8 mouse cellular contexts compared by ENCODE assay signal in genomic region chr11:5151247-5151630, GRCm38 (mm10). TPM values are rescaled to one million over a fixed set of nuclear protein-coding genes. Genes with fewer than 3 reads are reported as not detected.
DNase-seq lines count a peak whose midpoint lies in the region; ATAC-seq lines count a peak whose summit lies in the region.

No protein-coding gene starts in this region.

- DNase-seq in heart, embryonic 10.5 days (ENCODE audit: low spot score): no peak
- DNase-seq in heart, postnatal 14 days: no peak
- DNase-seq in MN1 (ENCODE audit: low spot score): peak; percentile 53
- no peak for DNase-seq in ovary, postnatal 36 days (ENCODE audit: low spot score)
- no peak for DNase-seq in adrenal gland, postnatal 25 days

- H3K9me3 ChIP-seq in heart, embryonic 10.5 days: no peaks in the 10 kb centered on the region
- H3K9me3 ChIP-seq in hindbrain, embryonic 16.5 days (ENCODE audit: control insufficient read depth, low read length): no peaks in the 10 kb centered on the region
- H3K9me3 ChIP-seq in liver, embryonic 16.5 days (replicated peaks; ENCODE audit: control insufficient read depth, low read length): no peaks in the 10 kb centered on the region

- peak overlapping the region; percentile 80; the same call in 1 of the 2 replicates for H3K9ac ChIP-seq in hindbrain, embryonic 16.5 days (ENCODE audit: low read depth, low read length)
- H3K9ac ChIP-seq in liver, embryonic 16.5 days (ENCODE audit: low read depth, low read length): no peak overlapping the region

- 44% methylated on average over 4 of the region's 4 CpGs for WGBS in heart, embryonic 10.5 days
- WGBS in hindbrain, embryonic 16.5 days: 12% methylated on average over 4 of the region's 4 CpGs
- 15% methylated on average over 4 of the region's 4 CpGs for WGBS in liver, embryonic 16.5 days (ENCODE audit: insufficient replicate concordance)

- peak overlapping the region; percentile 76 for H3K4me3 ChIP-seq in heart, embryonic 10.5 days
- peak overlapping the region; percentile 59 for H3K4me3 ChIP-seq in hindbrain, embryonic 16.5 days (ENCODE audit: low read length)
- peak overlapping the region; percentile 51; the same call in 1 of the 2 replicates for H3K4me3 ChIP-seq in liver, embryonic 16.5 days (ENCODE audit: low read depth, low read length)

- peaks cover 33% of the 10 kb centered on the region for H3K27me3 ChIP-seq in heart, embryonic 10.5 days (ENCODE audit: insufficient read depth, poor library complexity, severe bottlenecking)
- no peaks in the 10 kb centered on the region for H3K27me3 ChIP-seq in hindbrain, embryonic 16.5 days (replicated peaks; ENCODE audit: control insufficient read depth, insufficient read depth, low read length)
- H3K27me3 ChIP-seq in liver, embryonic 16.5 days (ENCODE audit: control insufficient read depth, insufficient read depth, low read depth, low read length): peaks cover 24% of the 10 kb centered on the region

- H3K36me3 ChIP-seq in heart, embryonic 10.5 days: no peaks in the 10 kb centered on the region
- no peaks in the 10 kb centered on the region for H3K36me3 ChIP-seq in hindbrain, embryonic 16.5 days (ENCODE audit: control insufficient read depth, insufficient read depth, low read length)
- H3K36me3 ChIP-seq in liver, embryonic 16.5 days (ENCODE audit: control insufficient read depth, insufficient read depth): no peaks in the 10 kb centered on the region

- H3K27ac ChIP-seq in heart, embryonic 10.5 days: peak overlapping the region; percentile 89; the same call in 1 of the 2 replicates
- H3K27ac ChIP-seq in hindbrain, embryonic 16.5 days (ENCODE audit: low read depth, low read length): no peak overlapping the region
- H3K27ac ChIP-seq in liver, embryonic 16.5 days (ENCODE audit: low read length): no peak overlapping the region

- H3K4me1 ChIP-seq in heart, embryonic 10.5 days: peaks cover 52% of the 10 kb centered on the region
- H3K4me1 ChIP-seq in hindbrain, embryonic 16.5 days (ENCODE audit: control insufficient read depth, insufficient read depth, low read depth, low read length): peaks cover 16% of the 10 kb centered on the region
- H3K4me1 ChIP-seq in liver, embryonic 16.5 days (ENCODE audit: control insufficient read depth, low read depth, low read length): peaks cover 11% of the 10 kb centered on the region; the same call in 1 of the 2 replicates

- peak overlapping the region; percentile 97 for H3K4me2 ChIP-seq in hindbrain, embryonic 16.5 days (ENCODE audit: low read length)
- H3K4me2 ChIP-seq in liver, embryonic 16.5 days (ENCODE audit: low read depth, low read length): peak overlapping the region; percentile 72

- no peak for ATAC-seq in hindbrain, embryonic 16.5 days
- no peak for ATAC-seq in liver, embryonic 16.5 days (ENCODE audit: low read depth)
- ATAC-seq in erythroblast, adult 5-6 weeks (replicated peaks; ENCODE audit: low FRiP score, poor library complexity, severe bottlenecking): no peak

- intact Hi-C loops in heart, postnatal 14 days (cut with DNase I): no loop called here

RNA-seq across cellular contexts. Expression of gene Emid1, which starts 0.8 kb away (rescaled TPM):
- polyA plus RNA-seq in heart, embryonic 10.5 days (2016; fragmentation: Nextera tagmentation; extraction: Ambion mirVana): 11.8 and 14.6 TPM in 2 replicates
- total RNA-seq in heart, postnatal 14 days (2021): 1 to 10 TPM; 4.1 to 4.6 TPM
- polyA plus RNA-seq in hindbrain, embryonic 16.5 days (2015; fragmentation: Nextera tagmentation; extraction: Ambion mirVana): 15.8 and 18.2 TPM in 2 replicates
- polyA plus RNA-seq in liver, embryonic 16.5 days (2015; fragmentation: Nextera tagmentation; extraction: Ambion mirVana): 2.8 and 3.1 TPM in 2 replicates
- total RNA-seq in erythroblast, adult 5-6 weeks (2015; ENCODE audit: low replicate concordance): 1.0 TPM in 1 of 2 replicates, not detected in the other
- 0.26 and 0.42 TPM in 2 replicates for total RNA-seq in erythroblast, adult 5-6 weeks (2017; ENCODE audit: low replicate concordance)
- 5.9 and 9.4 TPM in 2 replicates for total RNA-seq in adrenal gland, postnatal 25 days (2021)

RNA-seq across cellular contexts. Expression of gene Ewsr1, which starts 52.2 kb away (rescaled TPM):
- 569 and 680 TPM in 2 replicates for polyA plus RNA-seq in heart, embryonic 10.5 days (2016; fragmentation: Nextera tagmentation; extraction: Ambion mirVana)
- total RNA-seq in heart, postnatal 14 days (2021): 100 to 1,000 TPM; 119 to 131 TPM
- polyA plus RNA-seq in hindbrain, embryonic 16.5 days (2015; fragmentation: Nextera tagmentation; extraction: Ambion mirVana): 520 and 571 TPM in 2 replicates
- polyA plus RNA-seq in liver, embryonic 16.5 days (2015; fragmentation: Nextera tagmentation; extraction: Ambion mirVana): 232 and 241 TPM in 2 replicates
- 139 and 186 TPM in 2 replicates for total RNA-seq in erythroblast, adult 5-6 weeks (2015; ENCODE audit: low replicate concordance)
- 453 and 581 TPM in 2 replicates for total RNA-seq in erythroblast, adult 5-6 weeks (2017; ENCODE audit: low replicate concordance)
- total RNA-seq in adrenal gland, postnatal 25 days (2021): 361 and 374 TPM in 2 replicates

RNA-seq across cellular contexts. Expression of gene Rhbdd3, which starts 52.5 kb away (rescaled TPM):
- polyA plus RNA-seq in heart, embryonic 10.5 days (2016; fragmentation: Nextera tagmentation; extraction: Ambion mirVana): 34.2 and 35.0 TPM in 2 replicates
- total RNA-seq in heart, postnatal 14 days (2021): 10 to 100 TPM; 18.7 to 20.5 TPM
- polyA plus RNA-seq in hindbrain, embryonic 16.5 days (2015; fragmentation: Nextera tagmentation; extraction: Ambion mirVana): 43.3 and 45.0 TPM in 2 replicates
- 11.1 TPM in 2 replicates for polyA plus RNA-seq in liver, embryonic 16.5 days (2015; fragmentation: Nextera tagmentation; extraction: Ambion mirVana)
- total RNA-seq in erythroblast, adult 5-6 weeks (2015; ENCODE audit: low replicate concordance): 5.6 and 9.2 TPM in 2 replicates
- 4.5 and 10.9 TPM in 2 replicates for total RNA-seq in erythroblast, adult 5-6 weeks (2017; ENCODE audit: low replicate concordance)
- total RNA-seq in adrenal gland, postnatal 25 days (2021): 18.8 and 27.9 TPM in 2 replicates
